Mouse (Mus musculus): ENCODE measurements around the gene Fbp2. TPM values are rescaled to one million over a fixed set of nuclear protein-coding genes. Genes with fewer than 3 reads are reported as not detected.

The Fbp2 gene
- 0.09 TPM in 1 of 2 replicates, not detected in the other for total RNA-seq (2014; rRNA removed)
- 0.09 and 0.10 TPM in 2 replicates for polyA plus RNA-seq (2012; rRNA removed)

GRCm38 (mm10) chr13:62857941-62858915, at the start of gene Fbp2:
Gene Fbp2, minus strand, starts transcription at chr13:62858422.
- no peak within 1 kb of the TSS for H3K4me3 ChIP-seq (ENCODE audit: insufficient read depth, low read depth, low read length)
- DNase-seq (ENCODE audit: extremely low read depth, low read depth, low spot score), result peak; percentile 75
- H3K27me3 ChIP-seq (ENCODE audit: control insufficient read depth, insufficient read depth, low read length), result no peaks in the 10 kb centered on the region
- 63% methylated on average over 21 of the region's 21 CpGs for WGBS
- no peak for TF ChIP-seq CTCF (IDR thresholded peaks at IDR 0.05; ENCODE audit: low read depth, low read length)
- no peak for TF ChIP-seq POLR2A (IDR thresholded peaks at IDR 0.05; ENCODE audit: extremely low read depth, insufficient read depth, low read length)
- H3K27ac ChIP-seq (replicated peaks; ENCODE audit: insufficient read depth, low read depth, low read length), result peak within 1 kb of the TSS; percentile 43
- peaks cover 1% of the 10 kb centered on the region; the same call in 1 of the 2 replicates for H3K36me3 ChIP-seq (ENCODE audit: control insufficient read depth, insufficient read depth, low read length)
- H3K9ac ChIP-seq (ENCODE audit: low read depth, low read length), result no peak within 1 kb of the TSS
- H3K79me2 ChIP-seq (ENCODE audit: control insufficient read depth, insufficient read depth, low read length), result no peaks in the 10 kb centered on the region
- 0 out of 2 replicates have a peak, but pooled peaks cover 1% of the 10 kb centered on the region for H3K4me1 ChIP-seq (ENCODE audit: control insufficient read depth, insufficient read depth, low read length)

DNA sequence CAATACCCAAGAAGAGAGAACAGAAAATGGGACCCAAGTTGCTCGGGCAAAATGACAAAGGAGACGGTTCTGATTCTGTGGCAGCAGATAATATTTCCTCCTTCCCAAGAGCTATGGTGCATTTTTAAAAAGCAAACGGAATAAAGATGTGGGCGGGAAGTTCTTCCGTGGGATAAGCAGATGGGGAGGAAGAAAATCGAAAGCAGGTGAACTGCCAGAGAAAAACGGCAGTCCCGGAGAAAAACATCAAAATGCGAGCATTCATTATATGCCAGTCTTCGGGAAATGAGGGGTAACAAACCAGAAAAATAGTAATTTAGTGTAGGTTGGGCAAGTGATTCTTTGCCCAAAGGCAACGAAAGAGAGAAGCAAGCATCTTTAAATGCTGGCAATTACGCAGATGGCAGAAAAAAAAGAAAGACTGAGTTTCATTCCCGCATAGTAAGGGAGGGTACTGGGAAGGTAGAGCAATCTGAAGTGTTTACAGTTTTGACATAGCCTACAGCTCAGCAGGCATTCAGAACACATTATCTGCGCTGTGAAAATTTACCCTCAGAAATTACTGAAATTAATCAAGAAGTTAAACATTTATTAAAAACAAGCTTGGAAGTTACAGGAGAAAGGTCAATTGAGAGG, 49.4 kb upstream of the Fbp2 start:
- Histone ChIP-seq H3K9ac (ENCODE audit: low read depth, low read length) (peak overlapping the region; percentile 67), H3K36me3 (ENCODE audit: control insufficient read depth, insufficient read depth, low read length) (no peaks in the 10 kb centered on the region), H3K4me3 (ENCODE audit: insufficient read depth, low read depth, low read length) (peak overlapping the region; percentile 49), H3K27ac (replicated peaks; ENCODE audit: insufficient read depth, low read depth, low read length) (peak overlapping the region; percentile 85), H3K4me1 (ENCODE audit: control insufficient read depth, insufficient read depth, low read length) (peaks cover 26% of the 10 kb centered on the region), H3K79me2 (ENCODE audit: control insufficient read depth, insufficient read depth, low read length) (no peaks in the 10 kb centered on the region; the same call in 1 of the 2 replicates), H3K27me3 (ENCODE audit: control insufficient read depth, insufficient read depth, low read length) (no peaks in the 10 kb centered on the region)
- no peak for DNase-seq (ENCODE audit: extremely low read depth, low read depth, low spot score)
- TF ChIP-seq POLR2A (IDR thresholded peaks at IDR 0.05; ENCODE audit: extremely low read depth, insufficient read depth, low read length) (no peak), CTCF (IDR thresholded peaks at IDR 0.05; ENCODE audit: low read depth, low read length) (no peak)
- WGBS, result 25% methylated on average over 14 of the region's 14 CpGs

DNA sequence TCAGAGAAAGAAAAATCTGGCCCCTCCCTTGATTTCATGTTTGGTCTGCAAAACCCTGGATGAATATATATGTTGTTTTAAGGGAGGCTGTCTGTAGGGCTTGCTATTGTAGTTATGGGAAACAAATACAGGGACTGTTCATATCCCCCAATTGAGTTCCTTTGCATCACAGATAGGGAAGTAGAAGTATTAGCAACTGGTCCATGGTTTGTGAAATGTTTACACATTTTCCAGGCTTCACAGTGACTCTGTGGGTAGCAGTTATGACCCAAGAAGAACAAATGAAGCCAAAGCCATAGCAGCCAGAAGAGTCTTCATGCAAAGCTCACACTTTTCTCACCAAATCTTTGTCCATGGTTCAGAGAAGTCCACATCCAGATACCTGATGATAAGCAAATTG, 42.9 kb upstream of the Fbp2 start:
- Histone ChIP-seq H3K4me1 (ENCODE audit: control insufficient read depth, insufficient read depth, low read length) (peaks cover 6% of the 10 kb centered on the region; the same call in 1 of the 2 replicates), H3K36me3 (ENCODE audit: control insufficient read depth, insufficient read depth, low read length) (no peaks in the 10 kb centered on the region), H3K27me3 (ENCODE audit: control insufficient read depth, insufficient read depth, low read length) (no peaks in the 10 kb centered on the region), H3K27ac (replicated peaks; ENCODE audit: insufficient read depth, low read depth, low read length) (no peak overlapping the region), H3K9ac (ENCODE audit: low read depth, low read length) (no peak overlapping the region), H3K79me2 (ENCODE audit: control insufficient read depth, insufficient read depth, low read length) (no peaks in the 10 kb centered on the region), H3K4me3 (ENCODE audit: insufficient read depth, low read depth, low read length) (no peak overlapping the region)
- no peak for DNase-seq (ENCODE audit: extremely low read depth, low read depth, low spot score)
- TF ChIP-seq CTCF (IDR thresholded peaks at IDR 0.05; ENCODE audit: low read depth, low read length) (no peak), POLR2A (IDR thresholded peaks at IDR 0.05; ENCODE audit: extremely low read depth, insufficient read depth, low read length) (no peak)

- Histone ChIP-seq H3K36me3 (ENCODE audit: control insufficient read depth, insufficient read depth, low read length) (no peaks in the 10 kb centered on the region), H3K27ac (replicated peaks; ENCODE audit: insufficient read depth, low read depth, low read length) (no peak overlapping the region), H3K27me3 (ENCODE audit: control insufficient read depth, insufficient read depth, low read length) (no peaks in the 10 kb centered on the region), H3K4me3 (ENCODE audit: insufficient read depth, low read depth, low read length) (no peak overlapping the region), H3K4me1 (ENCODE audit: control insufficient read depth, insufficient read depth, low read length) (peaks cover 12% of the 10 kb centered on the region; the same call in 1 of the 2 replicates), H3K9ac (ENCODE audit: low read depth, low read length) (no peak overlapping the region), H3K79me2 (ENCODE audit: control insufficient read depth, insufficient read depth, low read length) (no peaks in the 10 kb centered on the region)
- TF ChIP-seq CTCF (IDR thresholded peaks at IDR 0.05; ENCODE audit: low read depth, low read length) (no peak), POLR2A (IDR thresholded peaks at IDR 0.05; ENCODE audit: extremely low read depth, insufficient read depth, low read length) (no peak)
- DNase-seq (ENCODE audit: extremely low read depth, low read depth, low spot score), result no peak
- WGBS, result 95% methylated on average over 4 of the region's 4 CpGs
These were observed 39.9 kb upstream of the Fbp2 start for GRCm38 (mm10) chr13:62897927-62898646.

GRCm38 (mm10) chr13:62893044-62893842, 35.0 kb upstream of the Fbp2 start:
- H3K79me2 ChIP-seq (ENCODE audit: control insufficient read depth, insufficient read depth, low read length), result no peaks in the 10 kb centered on the region
- no peak for TF ChIP-seq CTCF (IDR thresholded peaks at IDR 0.05; ENCODE audit: low read depth, low read length)
- no peak for TF ChIP-seq POLR2A (IDR thresholded peaks at IDR 0.05; ENCODE audit: extremely low read depth, insufficient read depth, low read length)
- H3K36me3 ChIP-seq (ENCODE audit: control insufficient read depth, insufficient read depth, low read length), result no peaks in the 10 kb centered on the region
- 38% methylated on average over 9 of the region's 9 CpGs for WGBS
- H3K27me3 ChIP-seq (ENCODE audit: control insufficient read depth, insufficient read depth, low read length), result no peaks in the 10 kb centered on the region
- no peak overlapping the region for H3K9ac ChIP-seq (ENCODE audit: low read depth, low read length)
- DNase-seq (ENCODE audit: extremely low read depth, low read depth, low spot score), result peak; percentile 88
- H3K4me1 ChIP-seq (ENCODE audit: control insufficient read depth, insufficient read depth, low read length), result peaks cover 16% of the 10 kb centered on the region
- H3K27ac ChIP-seq (replicated peaks; ENCODE audit: insufficient read depth, low read depth, low read length), result peak overlapping the region; percentile 80
- no peak overlapping the region for H3K4me3 ChIP-seq (ENCODE audit: insufficient read depth, low read depth, low read length)

All from liver, adult 2 months (tissue).